Mouse (Mus musculus) MEL (cell line): ENCODE data around the gene Sirt5. TPM values are rescaled to one million over a fixed set of nuclear protein-coding genes. Genes with fewer than 3 reads are reported as not detected.

Experiments
- DNase-seq: peaks from one replicate; pipeline ENCODE4 v3.0.0; 2011; ENCODE audit warnings: low read depth, low spot score
- H3K27ac ChIP-seq: 2 replicates; pipeline ENCODE4 v1.5.1; 2012; ENCODE audit warnings: low read depth, mild to moderate bottlenecking, control low read depth, low read length, moderate library complexity; ENCODE audit not compliant: control insufficient read depth
- H3K27me3 ChIP-seq, 2 experiments: fragments of 150-350 bp in 1 of 2; sonication (generic) in 1 of 2; 2 replicates each; pipeline ENCODE4 v1.6.1; 2012; ENCODE audit warnings: low read length in 2 of 2, mild to moderate bottlenecking in 2 of 2, improper control_type of control experiment in 1 of 2, moderate library complexity in 1 of 2; ENCODE audit not compliant: insufficient read depth in 2 of 2, control insufficient read depth in 1 of 2
- H3K36me3 ChIP-seq, 2 experiments: 2 replicates each; pipeline ENCODE4 v1.6.1; 2012 to 2014; ENCODE audit warnings: low read length in 2 of 2, improper control_type of control experiment in 1 of 2, inconsistent platforms in 1 of 2, mild to moderate bottlenecking in 1 of 2; ENCODE audit not compliant: insufficient read depth in 2 of 2, control insufficient read depth in 1 of 2
- H3K4me1 ChIP-seq, 2 experiments: fragments of 150-350 bp in 1 of 2; sonication (generic) in 1 of 2; 2 replicates each; pipeline ENCODE4 v1.6.1; 2012; ENCODE audit warnings: low read length in 2 of 2, improper control_type of control experiment in 1 of 2, mild to moderate bottlenecking in 1 of 2; ENCODE audit not compliant: insufficient read depth in 2 of 2, control insufficient read depth in 1 of 2
- H3K4me3 ChIP-seq, 2 experiments: fragments of 150-350 bp in 1 of 2; sonication (generic) in 1 of 2; 2 replicates each; pipeline ENCODE4 v1.5.1; 2012; ENCODE audit warnings: low read depth in 2 of 2, low read length in 2 of 2, mild to moderate bottlenecking in 2 of 2, moderate library complexity in 2 of 2, control low read depth in 1 of 2, improper control_type of control experiment in 1 of 2; ENCODE audit not compliant: control insufficient read depth in 1 of 2, insufficient read depth in 1 of 2
- H3K79me2 ChIP-seq: 2 replicates; pipeline ENCODE4 v1.6.1; 2012; ENCODE audit warnings: mild to moderate bottlenecking, low read length, moderate library complexity; ENCODE audit not compliant: control insufficient read depth, poor library complexity, insufficient read depth
- H3K9ac ChIP-seq: 2 replicates; pipeline ENCODE4 v1.6.1; 2012; ENCODE audit warnings: low read depth, mild to moderate bottlenecking, control low read depth, low read length, moderate library complexity; ENCODE audit not compliant: control insufficient read depth, poor library complexity, severe bottlenecking
- H3K9me3 ChIP-seq: fragments of 150-350 bp; sonication (generic); replicated peaks from 2 replicates; pipeline ENCODE4 v1.6.1; 2012; ENCODE audit warnings: mild to moderate bottlenecking, low read length, improper control_type of control experiment, moderate library complexity; ENCODE audit not compliant: insufficient read depth
- CHD2 ChIP-seq: IDR thresholded peaks from 2 replicates; pipeline ENCODE4 v1.6.1; 2011; ENCODE audit warnings: low read length, improper control_type of control experiment
- CTCF ChIP-seq, 3 experiments: IDR thresholded peaks in 2 of 3; conservative IDR thresholded peaks in 1 of 3; 2 replicates each; pipeline ENCODE4 v1.5.1; 2011 to 2012; ENCODE audit warnings: low read length in 3 of 3, low read depth in 2 of 3, mild to moderate bottlenecking in 2 of 3, improper control_type of control experiment in 1 of 3, inconsistent platforms in 1 of 3, mixed read lengths in 1 of 3, moderate library complexity in 1 of 3; ENCODE audit not compliant: control insufficient read depth in 1 of 3, insufficient read depth in 1 of 3, poor library complexity in 1 of 3, severe bottlenecking in 1 of 3
- EP300 ChIP-seq, 2 experiments: IDR thresholded peaks; 2 replicates each; pipeline ENCODE4 v1.6.1; 2011; ENCODE audit warnings: improper control_type of control experiment in 2 of 2, low read length in 2 of 2, low read depth in 1 of 2, mild to moderate bottlenecking in 1 of 2
- GABPA ChIP-seq: IDR thresholded peaks from 2 replicates; pipeline ENCODE4 v1.6.1; 2012; ENCODE audit warnings: low read depth, mild to moderate bottlenecking, inconsistent platforms, low read length, improper control_type of control experiment, moderate library complexity
- GATA1 ChIP-seq: IDR thresholded peaks from 2 replicates; pipeline ENCODE4 v1.6.1; 2011; ENCODE audit warnings: low read depth, low read length, improper control_type of control experiment
- HCFC1 ChIP-seq: IDR thresholded peaks from 2 replicates; pipeline ENCODE4 v1.6.1; 2012; ENCODE audit warnings: low read depth, mild to moderate bottlenecking, inconsistent platforms, low read length, improper control_type of control experiment, moderate library complexity
- JUND ChIP-seq: IDR thresholded peaks from 2 replicates; pipeline ENCODE4 v1.6.1; 2011; ENCODE audit warnings: low read depth, mild to moderate bottlenecking, improper control_type of control experiment, low read length
- MAFK ChIP-seq: IDR thresholded peaks from 2 replicates; pipeline ENCODE4 v1.6.1; 2011; ENCODE audit warnings: low read depth, mild to moderate bottlenecking, low read length, improper control_type of control experiment, borderline replicate concordance
- MAZ ChIP-seq: IDR thresholded peaks from 2 replicates; pipeline ENCODE4 v1.6.1; 2012; ENCODE audit warnings: low read depth, mild to moderate bottlenecking, inconsistent platforms, low read length, improper control_type of control experiment
- MXI1 ChIP-seq: IDR thresholded peaks from 2 replicates; pipeline ENCODE4 v1.6.1; 2011; ENCODE audit warnings: mild to moderate bottlenecking, low read depth, low read length, improper control_type of control experiment
- MYC ChIP-seq: IDR thresholded peaks from 2 replicates; pipeline ENCODE4 v1.6.1; 2011; ENCODE audit warnings: low read depth, mild to moderate bottlenecking, low read length, improper control_type of control experiment, moderate library complexity
- POLR2A ChIP-seq, 2 experiments: IDR thresholded peaks; 2 replicates each; pipeline ENCODE4 v1.6.1; 2011 to 2012; ENCODE audit warnings: low read length in 2 of 2, mild to moderate bottlenecking in 2 of 2, control low read depth in 1 of 2, improper control_type of control experiment in 1 of 2, low read depth in 1 of 2, moderate library complexity in 1 of 2; ENCODE audit not compliant: control insufficient read depth in 1 of 2, insufficient read depth in 1 of 2, poor library complexity in 1 of 2
- POLR2AphosphoS2 ChIP-seq: IDR thresholded peaks from 2 replicates; pipeline ENCODE4 v1.6.1; 2011; ENCODE audit warnings: low read length, improper control_type of control experiment
- POLR2AphosphoS5 ChIP-seq: IDR thresholded peaks from 2 replicates; pipeline ENCODE4 v1.6.1; 2012; ENCODE audit warnings: low read depth, borderline replicate concordance, mild to moderate bottlenecking, inconsistent platforms, low read length, moderate library complexity, mixed read lengths
- RAD21 ChIP-seq: IDR thresholded peaks from 2 replicates; pipeline ENCODE4 v1.6.1; 2011; ENCODE audit warnings: mild to moderate bottlenecking, low read depth, low read length, improper control_type of control experiment
- RCOR1 ChIP-seq: IDR thresholded peaks from 2 replicates; pipeline ENCODE4 v1.6.1; 2012; ENCODE audit warnings: low read depth, mild to moderate bottlenecking, inconsistent platforms, low read length, improper control_type of control experiment
- SMC3 ChIP-seq: IDR thresholded peaks from 2 replicates; pipeline ENCODE4 v1.6.1; 2011; ENCODE audit warnings: low read depth, low read length, improper control_type of control experiment
- TBP ChIP-seq: IDR thresholded peaks from 2 replicates; pipeline ENCODE4 v1.8.0; 2011; ENCODE audit warnings: low read depth, low read length, improper control_type of control experiment
- USF1 ChIP-seq: IDR thresholded peaks from 2 replicates; pipeline ENCODE4 v1.6.1; 2014; ENCODE audit warnings: low read depth, mild to moderate bottlenecking, inconsistent platforms, low read length, improper control_type of control experiment, moderate library complexity
- USF2 ChIP-seq, 2 experiments: IDR thresholded peaks; 2 replicates each; pipeline ENCODE4 v1.6.1; 2011 to 2012; ENCODE audit warnings: improper control_type of control experiment in 2 of 2, low read length in 2 of 2, borderline replicate concordance in 1 of 2, inconsistent platforms in 1 of 2, low read depth in 1 of 2, mild to moderate bottlenecking in 1 of 2; ENCODE audit not compliant: insufficient read depth in 1 of 2
- ZC3H11A ChIP-seq: IDR thresholded peaks from 2 replicates; pipeline ENCODE4 v1.6.1; 2012; ENCODE audit warnings: low read depth, mild to moderate bottlenecking, inconsistent platforms, low read length, improper control_type of control experiment
- ZKSCAN1 ChIP-seq: IDR thresholded peaks from 2 replicates; pipeline ENCODE4 v1.6.1; 2012; ENCODE audit warnings: low read depth, mild to moderate bottlenecking, inconsistent platforms, low read length, improper control_type of control experiment, moderate library complexity
- ZNF384 ChIP-seq: IDR thresholded peaks from 2 replicates; pipeline ENCODE4 v1.6.1; 2012; ENCODE audit warnings: low read depth, mild to moderate bottlenecking, inconsistent platforms, low read length, improper control_type of control experiment
- polyA plus RNA-seq, 2 experiments: library from polyadenylated mRNA; stranded (reverse) in 1 of 2; unstranded in 1 of 2; fragments of >175 nt in 1 of 2; fragments of >200 nt in 1 of 2; gene quantifications; 2 replicates each; pipeline versions ENCODE4 v1.2.1 to v1.2.4; 2012; ENCODE audit warnings: low replicate concordance in 2 of 2, low read depth in 1 of 2; ENCODE audit not compliant: insufficient read length in 2 of 2, insufficient read depth in 1 of 2, missing spikeins in 1 of 2
- total RNA-seq: library from RNA; depleted of rRNA; stranded (reverse); fragments of 300-350 nt; gene quantifications from 2 replicates; pipeline ENCODE4 v1.2.3, GENCODE M21; 2012

Sirt5 gene
- total and polyA plus RNA-seq, 3 experiments: 8.2 to 10.6 TPM; not detected in 1

GRCm38 (mm10) chr13:43325427-43325826 is 39.9 kb upstream of the Sirt5 start:
- DNase-seq: no peak
- Histone ChIP-seq H3K36me3 (no peaks in the 10 kb centered on the region), H3K4me3 (no peak overlapping the region), H3K9me3 (no peaks in the 10 kb centered on the region), H3K4me1 (0 out of 4 replicates have a peak, but pooled peaks cover 0 to under 1% of the 10 kb centered on the region in 2 experiments), H3K9ac (no peak overlapping the region), H3K27ac (no peak overlapping the region), H3K27me3 (peaks cover 3 to 4% of the 10 kb centered on the region in 2 experiments), H3K79me2 (no peaks in the 10 kb centered on the region)
- no peak for TF ChIP-seq RCOR1
- no peak for TF ChIP-seq MXI1
- no peak for TF ChIP-seq MAZ
- no peak for TF ChIP-seq MAFK
- TF ChIP-seq CHD2: no peak
- TF ChIP-seq CTCF (IDR thresholded peaks at IDR 0.05 in 2 of 3, conservative IDR thresholded peaks at IDR 0.05 in 1 of 3; ENCODE audit: control insufficient read depth in 1 of 3, insufficient read depth in 1 of 3, low read depth in 2 of 3, low read length in 3 of 3, poor library complexity in 1 of 3, severe bottlenecking in 1 of 3): no peak

- Histone ChIP-seq H3K9me3 (no peaks in the 10 kb centered on the region), H3K27ac (no peak overlapping the region), H3K27me3 (peaks cover 0 to 5% of the 10 kb centered on the region in 2 experiments; a peak in 2 of 4 replicates), H3K79me2 (no peaks in the 10 kb centered on the region), H3K4me1 (peaks cover 0 to 6% of the 10 kb centered on the region in 2 experiments; a peak in 1 of 4 replicates), H3K4me3 (peak overlapping the region; percentile 12 to 36; a peak in 2 of 4 replicates), H3K9ac (no peak overlapping the region), H3K36me3 (peaks cover 0 to 2% of the 10 kb centered on the region in 2 experiments; a peak in 1 of 4 replicates)
- DNase-seq: peak; percentile 61
- peak; percentile 64 for TF ChIP-seq GATA1
- no peak for TF ChIP-seq MYC
- TF ChIP-seq EP300 (IDR thresholded peaks at IDR 0.05; ENCODE audit: low read depth in 1 of 2, low read length in 2 of 2): peak; percentile 23 to 24; a peak in 2 of 4 replicates
These were observed 33.4 kb upstream of the Sirt5 start for GRCm38 (mm10) chr13:43331721-43332444.

GRCm38 (mm10) chr13:43332591-43332990 is 32.7 kb upstream of the Sirt5 start:
- H3K4me3 ChIP-seq: peak overlapping the region; percentile 28 to 35; a peak in 2 of 4 replicates
- peak; percentile 71 for DNase-seq
- TF ChIP-seq POLR2AphosphoS2 (no peak), POLR2A (IDR thresholded peaks at IDR 0.05; ENCODE audit: control insufficient read depth in 1 of 2, insufficient read depth in 1 of 2, low read depth in 1 of 2, low read length in 2 of 2, poor library complexity in 1 of 2) (no peak), ZNF384 (no peak), GABPA (no peak), GATA1 (no peak), POLR2AphosphoS5 (no peak), MAFK (no peak), USF2 (IDR thresholded peaks at IDR 0.05; ENCODE audit: borderline replicate concordance in 1 of 2, insufficient read depth in 1 of 2, low read depth in 1 of 2, low read length in 2 of 2) (no peak), RCOR1 (no peak), MXI1 (no peak), RAD21 (peak; percentile 39), USF1 (no peak), EP300 (IDR thresholded peaks at IDR 0.05; ENCODE audit: low read depth in 1 of 2, low read length in 2 of 2) (no peak), TBP (no peak), ZKSCAN1 (no peak), JUND (no peak), SMC3 (peak; percentile 40), HCFC1 (no peak), CTCF (IDR thresholded peaks at IDR 0.05 in 2 of 3, conservative IDR thresholded peaks at IDR 0.05 in 1 of 3; ENCODE audit: control insufficient read depth in 1 of 3, insufficient read depth in 1 of 3, low read depth in 2 of 3, low read length in 3 of 3, poor library complexity in 1 of 3, severe bottlenecking in 1 of 3) (peak; percentile 50 to 61 (median 60)), ZC3H11A (peak; percentile 22; the same call in 1 of the 2 replicates)

More at GRCm38 (mm10) chr13:43332591-43332990, 32.7 kb upstream of the Sirt5 start:
- no peaks in the 10 kb centered on the region for H3K9me3 ChIP-seq
- H3K9ac ChIP-seq: peak overlapping the region; percentile 42; the same call in 1 of the 2 replicates
- no peak overlapping the region for H3K27ac ChIP-seq
- H3K79me2 ChIP-seq: no peaks in the 10 kb centered on the region
- H3K4me1 ChIP-seq: peaks cover 0 to 6% of the 10 kb centered on the region in 2 experiments; a peak in 1 of 4 replicates
- H3K36me3 ChIP-seq: peaks cover 0 to 2% of the 10 kb centered on the region in 2 experiments; a peak in 1 of 4 replicates
- H3K27me3 ChIP-seq: peaks cover 0 to 5% of the 10 kb centered on the region in 2 experiments; a peak in 2 of 4 replicates
